Mouse (Mus musculus) liver, embryonic 14.5 days (tissue): ENCODE measurements around the gene Lman2. TPM values are rescaled to one million over a fixed set of nuclear protein-coding genes. Genes with fewer than 3 reads are reported as not detected.

Experiments used
- ATAC-seq: fragments of 200-750 bp; cut with Nextera tagmentation; 2 replicates; pipeline ENCODE4 v1.8.0; 2017; ENCODE audit warnings: moderate number of reproducible peaks, mild to moderate bottlenecking, moderate library complexity; ENCODE audit not compliant: insufficient read depth
- DNase-seq, 3 experiments: peaks; one replicate each; pipeline ENCODE4 v3.0.0-alpha.2; 2012 to 2013; ENCODE audit warnings: low read depth in 3 of 3, low spot score in 3 of 3
- H3K27ac ChIP-seq: fragments of 300-500 bp; sonication (generic); 2 replicates; pipeline ENCODE4 v1.5.1; 2014; ENCODE audit warnings: moderate library complexity, mild to moderate bottlenecking, control low read depth, inconsistent platforms
- H3K27me3 ChIP-seq: fragments of 300-500 bp; sonication (generic); 2 replicates; pipeline ENCODE4 v1.6.1; 2014; ENCODE audit warnings: mild to moderate bottlenecking, low read length, moderate library complexity; ENCODE audit not compliant: control insufficient read depth, insufficient read depth
- H3K36me3 ChIP-seq: fragments of 300-500 bp; sonication (generic); replicated peaks from 2 replicates; pipeline ENCODE4 v1.6.1; 2014; ENCODE audit warnings: low read depth; ENCODE audit not compliant: control insufficient read depth, insufficient read depth
- H3K4me1 ChIP-seq, 2 experiments: fragments of 200-500 bp in 1 of 2; fragments of 300-500 bp in 1 of 2; sonication (generic) in 1 of 2; replicated peaks; 2 replicates each; pipeline ENCODE4 v1.6.1; 2012 to 2014; ENCODE audit warnings: antibody characterized with exemption in 1 of 2, inconsistent platforms in 1 of 2, low read length in 1 of 2; ENCODE audit not compliant: control insufficient read depth in 2 of 2, insufficient read depth in 2 of 2
- H3K4me2 ChIP-seq: fragments of 300-500 bp; sonication (generic); 2 replicates; pipeline ENCODE4 v1.6.1; 2014; ENCODE audit warnings: low read depth, mild to moderate bottlenecking, control low read depth, moderate library complexity
- H3K4me3 ChIP-seq, 2 experiments: fragments of 200-500 bp in 1 of 2; fragments of 300-500 bp in 1 of 2; sonication (generic) in 1 of 2; 2 replicates each; pipeline ENCODE4 v1.5.1; 2012 to 2014; ENCODE audit warnings: low read depth in 2 of 2, low read length in 2 of 2, mild to moderate bottlenecking in 2 of 2, control low read depth in 1 of 2, inconsistent platforms in 1 of 2, moderate library complexity in 1 of 2; ENCODE audit not compliant: insufficient read depth in 1 of 2
- H3K9ac ChIP-seq: fragments of 300-500 bp; sonication (generic); replicated peaks from 2 replicates; pipeline ENCODE4 v1.6.1; 2014; ENCODE audit warnings: mild to moderate bottlenecking, control low read depth, moderate library complexity
- H3K9me3 ChIP-seq: fragments of 300-500 bp; sonication (generic); 2 replicates; pipeline ENCODE4 v1.6.1; 2016; ENCODE audit warnings: low read length, mixed read lengths; ENCODE audit not compliant: control insufficient read depth
- CTCF ChIP-seq: IDR thresholded peaks from 2 replicates; pipeline ENCODE4 v1.5.1; 2016; ENCODE audit warnings: antibody characterized with exemption, low read depth, control low read depth
- EP300 ChIP-seq: IDR thresholded peaks from 2 replicates; pipeline ENCODE4 v1.6.1; 2016; ENCODE audit warnings: antibody characterized with exemption, low read depth
- WGBS: fragments of 180-500 bp; shearing (Covaris S2); extraction: QIAGEN DNeasy Blood & Tissue Kit; methylation state at CpG from one replicate; pipeline ENCODE4 v1.1.7; 2014; ENCODE audit not compliant: insufficient replicate concordance; 5-methylcytosine and 5-hydroxymethylcytosine counted together
- polyA plus RNA-seq, 2 experiments: library from polyadenylated mRNA; depleted of rRNA in 1 of 2; stranded (reverse) in 1 of 2; unstranded in 1 of 2; fragments of >200 nt; fragmentation: Nextera tagmentation in 1 of 2; extraction: Ambion mirVana in 1 of 2; gene quantifications; 2 replicates each; pipeline versions ENCODE4 v1.2.1 to v1.2.3; 2012 to 2014

The Lman2 gene
- polyA plus RNA-seq, 2 experiments, result 35.3 to 50.3 TPM

GRCm38 (mm10) chr13:55371007-55371681 is 8.6 kb upstream of the Lman2 start:
- no peaks in the 10 kb centered on the region for H3K36me3 ChIP-seq
- H3K27me3 ChIP-seq, result no peaks in the 10 kb centered on the region
- H3K4me1 ChIP-seq, result peaks cover 24 to 28% of the 10 kb centered on the region in 2 experiments
- WGBS, result 59% methylated on average over 8 of the region's 8 CpGs
- no peaks in the 10 kb centered on the region for H3K9me3 ChIP-seq
- TF ChIP-seq EP300 (no peak), CTCF (no peak)
- H3K4me2 ChIP-seq, result peak overlapping the region; percentile 59
- H3K27ac ChIP-seq, result no peak overlapping the region
- no peak overlapping the region for H3K4me3 ChIP-seq
- H3K9ac ChIP-seq, result no peak overlapping the region
- no peak for DNase-seq
- no peak for ATAC-seq

- no peaks in the 10 kb centered on the region for H3K27me3 ChIP-seq
- ATAC-seq, result peak; percentile 20; the same call in 1 of the 2 replicates
- TF ChIP-seq EP300 (no peak), CTCF (no peak)
- no peak for DNase-seq
- whole genome bisulfite sequencing, result 30% methylated on average over 3 of the region's 3 CpGs
- H3K36me3 ChIP-seq, result no peaks in the 10 kb centered on the region
- no peak overlapping the region for H3K27ac ChIP-seq
- H3K4me1 ChIP-seq, result peaks cover 24 to 28% of the 10 kb centered on the region in 2 experiments
- H3K4me2 ChIP-seq, result peak overlapping the region; percentile 59
- no peaks in the 10 kb centered on the region for H3K9me3 ChIP-seq
- peak overlapping the region; percentile 31 to 44 for H3K4me3 ChIP-seq
- peak overlapping the region; percentile 6; the same call in 1 of the 2 replicates for H3K9ac ChIP-seq
Observed at GRCm38 (mm10) chr13:55370234-55370633, 7.7 kb upstream of the Lman2 start.

- Histone ChIP-seq H3K9me3 (no peaks in the 10 kb centered on the region), H3K27me3 (no peaks in the 10 kb centered on the region), H3K4me1 (peaks cover 24 to 28% of the 10 kb centered on the region in 2 experiments), H3K36me3 (no peaks in the 10 kb centered on the region), H3K9ac (peak within 1 kb of the TSS; percentile 6), H3K4me3 (peak within 1 kb of the TSS; percentile 31 to 44), H3K4me2 (peak within 1 kb of the TSS; percentile 59), H3K27ac (no peak within 1 kb of the TSS)
- ATAC-seq (peak; percentile 85), DNase-seq (peak in 1 of 3 experiments; percentile 27)
- WGBS, result 8% methylated on average over 13 of the region's 13 CpGs
- TF ChIP-seq EP300 (no peak), CTCF (no peak)
Observed at GRCm38 (mm10) chr13:55369531-55370114, 7.0 kb upstream of the Lman2 start, which contains the start of gene Rgs14. Gene Rgs14 (plus strand): TSS chr13:55369732.

GRCm38 (mm10) chr13:55368401-55368800 is 5.8 kb upstream of the Lman2 start:
- TF ChIP-seq CTCF (no peak), EP300 (no peak)
- peaks cover 24 to 28% of the 10 kb centered on the region in 2 experiments for H3K4me1 ChIP-seq
- ATAC-seq, result no peak
- no peak overlapping the region for H3K4me2 ChIP-seq
- H3K4me3 ChIP-seq, result no peak overlapping the region
- no peak overlapping the region for H3K9ac ChIP-seq
- DNase-seq, result no peak
- no peaks in the 10 kb centered on the region for H3K27me3 ChIP-seq
- no peak overlapping the region for H3K27ac ChIP-seq
- H3K36me3 ChIP-seq, result no peaks in the 10 kb centered on the region
- no peaks in the 10 kb centered on the region for H3K9me3 ChIP-seq
- WGBS, result 70% methylated on average over 7 of the region's 7 CpGs

- Histone ChIP-seq H3K36me3 (peaks cover 19% of the 10 kb centered on the region), H3K9ac (peak overlapping the region; percentile 98), H3K4me1 (peaks cover 15 to 16% of the 10 kb centered on the region in 2 experiments), H3K27me3 (no peaks in the 10 kb centered on the region), H3K4me3 (peak overlapping the region; percentile 72 to 99), H3K27ac (peak overlapping the region; percentile 97), H3K9me3 (no peaks in the 10 kb centered on the region), H3K4me2 (peak overlapping the region; percentile 97)
- peak; percentile 51 for ATAC-seq
- DNase-seq, result peak in 1 of 3 experiments; percentile 16
- TF ChIP-seq CTCF (no peak), EP300 (no peak)
- WGBS, result under 1% methylated on average over 32 of the region's 32 CpGs
Observed at GRCm38 (mm10) chr13:55361974-55362452, 570 bp downstream of the Lman2 start.
